Mouse (Mus musculus): Measurements from ENCODE around the gene Fgfr2. TPM values are rescaled to one million over a fixed set of nuclear protein-coding genes. Genes with fewer than 3 reads are reported as not detected.

Gene Fgfr2
- polyA plus RNA-seq, 1 experiment from 2014 or later: 20.3 TPM

- no peak for ATAC-seq (replicated peaks; ENCODE audit: extremely low read depth, insufficient read depth, low FRiP score)
- no peaks in the 10 kb centered on the region for H3K36me3 ChIP-seq (ENCODE audit: control insufficient read depth, insufficient read depth)
- H3K9me3 ChIP-seq (replicated peaks; ENCODE audit: control insufficient read depth, low read length): no peaks in the 10 kb centered on the region
- 76% methylated on average over 3 of the region's 3 CpGs for WGBS
- H3K27ac ChIP-seq (ENCODE audit: low read length): no peak overlapping the region
- H3K9ac ChIP-seq (ENCODE audit: low read length): no peak overlapping the region
- H3K4me1 ChIP-seq (ENCODE audit: control insufficient read depth, insufficient read depth, low read length): peaks cover 10% of the 10 kb centered on the region
- H3K4me3 ChIP-seq (ENCODE audit: low read length): no peak overlapping the region
- no peak overlapping the region for H3K4me2 ChIP-seq (ENCODE audit: low read depth, low read length)
- no peaks in the 10 kb centered on the region; the same call in 1 of the 2 replicates for H3K27me3 ChIP-seq (ENCODE audit: control insufficient read depth, insufficient read depth, low read length)
Observed at GRCm38 (mm10) chr7:130826343-130826742, 2296.8 kb downstream of the Fgfr2 start.

GRCm38 (mm10) chr7:130823992-130824391, 2299.2 kb downstream of the Fgfr2 start:
- no peak overlapping the region for H3K4me3 ChIP-seq (ENCODE audit: low read length)
- H3K4me1 ChIP-seq (ENCODE audit: control insufficient read depth, insufficient read depth, low read length): peaks cover 21% of the 10 kb centered on the region
- peak overlapping the region; percentile 29; the same call in 1 of the 2 replicates for H3K4me2 ChIP-seq (ENCODE audit: low read depth, low read length)
- H3K27me3 ChIP-seq (ENCODE audit: control insufficient read depth, insufficient read depth, low read length): peaks cover 3% of the 10 kb centered on the region
- WGBS: 21% methylated on average over 9 of the region's 9 CpGs
- H3K36me3 ChIP-seq (ENCODE audit: control insufficient read depth, insufficient read depth): no peaks in the 10 kb centered on the region
- peak overlapping the region; percentile 23; the same call in 1 of the 2 replicates for H3K9ac ChIP-seq (ENCODE audit: low read length)
- H3K9me3 ChIP-seq (replicated peaks; ENCODE audit: control insufficient read depth, low read length): no peaks in the 10 kb centered on the region
- no peak for ATAC-seq (replicated peaks; ENCODE audit: extremely low read depth, insufficient read depth, low FRiP score)
- no peak overlapping the region for H3K27ac ChIP-seq (ENCODE audit: low read length)

- Histone ChIP-seq H3K4me1 (ENCODE audit: control insufficient read depth, insufficient read depth, low read length) (peaks cover 22% of the 10 kb centered on the region), H3K4me3 (ENCODE audit: low read length) (no peak overlapping the region), H3K4me2 (ENCODE audit: low read depth, low read length) (no peak overlapping the region), H3K27me3 (ENCODE audit: control insufficient read depth, insufficient read depth, low read length) (peaks cover 3% of the 10 kb centered on the region), H3K9ac (ENCODE audit: low read length) (no peak overlapping the region), H3K9me3 (replicated peaks; ENCODE audit: control insufficient read depth, low read length) (no peaks in the 10 kb centered on the region), H3K36me3 (ENCODE audit: control insufficient read depth, insufficient read depth) (no peaks in the 10 kb centered on the region), H3K27ac (ENCODE audit: low read length) (0 out of 2 replicates have a peak overlapping the region, but pooled peaks have one; percentile 5)
- WGBS: 38% methylated on average over 10 of the region's 10 CpGs
- peak; percentile 37; the same call in 1 of the 2 replicates for ATAC-seq (replicated peaks; ENCODE audit: extremely low read depth, insufficient read depth, low FRiP score)
Observed at GRCm38 (mm10) chr7:130819624-130820023, 2303.5 kb downstream of the Fgfr2 start.

- Histone ChIP-seq H3K9me3 (replicated peaks; ENCODE audit: control insufficient read depth, low read length) (no peaks in the 10 kb centered on the region), H3K9ac (ENCODE audit: low read length) (no peak overlapping the region), H3K27me3 (ENCODE audit: control insufficient read depth, insufficient read depth, low read length) (peaks cover 3% of the 10 kb centered on the region), H3K4me3 (ENCODE audit: low read length) (no peak overlapping the region), H3K4me2 (ENCODE audit: low read depth, low read length) (no peak overlapping the region), H3K36me3 (ENCODE audit: control insufficient read depth, insufficient read depth) (no peaks in the 10 kb centered on the region), H3K4me1 (ENCODE audit: control insufficient read depth, insufficient read depth, low read length) (peaks cover 14% of the 10 kb centered on the region), H3K27ac (ENCODE audit: low read length) (no peak overlapping the region)
- no peak for ATAC-seq (replicated peaks; ENCODE audit: extremely low read depth, insufficient read depth, low FRiP score)
- 45% methylated on average over 5 of the region's 5 CpGs for WGBS
Observed at GRCm38 (mm10) chr7:130818813-130819212, 2304.3 kb downstream of the Fgfr2 start.

- Histone ChIP-seq H3K36me3 (ENCODE audit: control insufficient read depth, insufficient read depth) (no peaks in the 10 kb centered on the region), H3K4me2 (ENCODE audit: low read depth, low read length) (no peak overlapping the region), H3K9me3 (replicated peaks; ENCODE audit: control insufficient read depth, low read length) (no peaks in the 10 kb centered on the region), H3K4me1 (ENCODE audit: control insufficient read depth, insufficient read depth, low read length) (peaks cover 13% of the 10 kb centered on the region), H3K27me3 (ENCODE audit: control insufficient read depth, insufficient read depth, low read length) (peaks cover 3% of the 10 kb centered on the region), H3K27ac (ENCODE audit: low read length) (no peak overlapping the region), H3K9ac (ENCODE audit: low read length) (no peak overlapping the region), H3K4me3 (ENCODE audit: low read length) (no peak overlapping the region)
- ATAC-seq (replicated peaks; ENCODE audit: extremely low read depth, insufficient read depth, low FRiP score): no peak
- 75% methylated on average over 7 of the region's 7 CpGs for WGBS
Observed at GRCm38 (mm10) chr7:130816243-130816642, 2306.9 kb downstream of the Fgfr2 start.

GRCm38 (mm10) chr7:130815601-130816000, 2307.5 kb downstream of the Fgfr2 start:
- H3K4me1 ChIP-seq (ENCODE audit: control insufficient read depth, insufficient read depth, low read length): peaks cover 13% of the 10 kb centered on the region
- no peak overlapping the region for H3K4me2 ChIP-seq (ENCODE audit: low read depth, low read length)
- H3K27ac ChIP-seq (ENCODE audit: low read length): no peak overlapping the region
- H3K9ac ChIP-seq (ENCODE audit: low read length): no peak overlapping the region
- ATAC-seq (replicated peaks; ENCODE audit: extremely low read depth, insufficient read depth, low FRiP score): no peak
- H3K4me3 ChIP-seq (ENCODE audit: low read length): no peak overlapping the region
- WGBS: 90% methylated on average over 10 of the region's 10 CpGs
- no peaks in the 10 kb centered on the region for H3K36me3 ChIP-seq (ENCODE audit: control insufficient read depth, insufficient read depth)
- no peaks in the 10 kb centered on the region for H3K9me3 ChIP-seq (replicated peaks; ENCODE audit: control insufficient read depth, low read length)
- no peaks in the 10 kb centered on the region; the same call in 1 of the 2 replicates for H3K27me3 ChIP-seq (ENCODE audit: control insufficient read depth, insufficient read depth, low read length)

GRCm38 (mm10) chr7:130812407-130812806, 2310.7 kb downstream of the Fgfr2 start:
- Histone ChIP-seq H3K4me2 (ENCODE audit: low read depth, low read length) (no peak overlapping the region), H3K9ac (ENCODE audit: low read length) (no peak overlapping the region), H3K27me3 (ENCODE audit: control insufficient read depth, insufficient read depth, low read length) (no peaks in the 10 kb centered on the region), H3K27ac (ENCODE audit: low read length) (no peak overlapping the region), H3K4me1 (ENCODE audit: control insufficient read depth, insufficient read depth, low read length) (peaks cover 5% of the 10 kb centered on the region), H3K4me3 (ENCODE audit: low read length) (no peak overlapping the region), H3K9me3 (replicated peaks; ENCODE audit: control insufficient read depth, low read length) (no peaks in the 10 kb centered on the region), H3K36me3 (ENCODE audit: control insufficient read depth, insufficient read depth) (no peaks in the 10 kb centered on the region)
- 37% methylated on average over 16 of the region's 16 CpGs for WGBS
- no peak for ATAC-seq (replicated peaks; ENCODE audit: extremely low read depth, insufficient read depth, low FRiP score)

GRCm38 (mm10) chr7:130810238-130810637, 2312.9 kb downstream of the Fgfr2 start:
- 71% methylated on average over 4 of the region's 4 CpGs for WGBS
- H3K4me1 ChIP-seq (ENCODE audit: control insufficient read depth, insufficient read depth, low read length): peaks cover 7% of the 10 kb centered on the region
- H3K9ac ChIP-seq (ENCODE audit: low read length): no peak overlapping the region
- no peak for ATAC-seq (replicated peaks; ENCODE audit: extremely low read depth, insufficient read depth, low FRiP score)
- no peaks in the 10 kb centered on the region for H3K36me3 ChIP-seq (ENCODE audit: control insufficient read depth, insufficient read depth)
- H3K4me2 ChIP-seq (ENCODE audit: low read depth, low read length): no peak overlapping the region
- no peaks in the 10 kb centered on the region for H3K9me3 ChIP-seq (replicated peaks; ENCODE audit: control insufficient read depth, low read length)
- H3K27me3 ChIP-seq (ENCODE audit: control insufficient read depth, insufficient read depth, low read length): no peaks in the 10 kb centered on the region
- H3K4me3 ChIP-seq (ENCODE audit: low read length): no peak overlapping the region
- H3K27ac ChIP-seq (ENCODE audit: low read length): no peak overlapping the region

GRCm38 (mm10) chr7:130808694-130809093, 2314.5 kb downstream of the Fgfr2 start:
- ATAC-seq (replicated peaks; ENCODE audit: extremely low read depth, insufficient read depth, low FRiP score): no peak

More at GRCm38 (mm10) chr7:130808694-130809093, 2314.5 kb downstream of the Fgfr2 start:
- no peak overlapping the region for H3K4me2 ChIP-seq (ENCODE audit: low read depth, low read length)
- no peak overlapping the region for H3K4me3 ChIP-seq (ENCODE audit: low read length)
- H3K4me1 ChIP-seq (ENCODE audit: control insufficient read depth, insufficient read depth, low read length): peaks cover 7% of the 10 kb centered on the region
- WGBS: 44% methylated on average over 6 of the region's 6 CpGs
- no peak overlapping the region for H3K27ac ChIP-seq (ENCODE audit: low read length)
- H3K36me3 ChIP-seq (ENCODE audit: control insufficient read depth, insufficient read depth): no peaks in the 10 kb centered on the region
- H3K9me3 ChIP-seq (replicated peaks; ENCODE audit: control insufficient read depth, low read length): no peaks in the 10 kb centered on the region
- no peaks in the 10 kb centered on the region for H3K27me3 ChIP-seq (ENCODE audit: control insufficient read depth, insufficient read depth, low read length)
- H3K9ac ChIP-seq (ENCODE audit: low read length): no peak overlapping the region
